Mouse (Mus musculus): ENCODE results near the gene Stac2. TPM values are rescaled to one million over a fixed set of nuclear protein-coding genes. Genes with fewer than 3 reads are reported as not detected.
A peak's percentile ranks its signal among the peaks of the same experiment; 100 is the strongest.

Stac2 gene
- total and polyA plus RNA-seq, 3 experiments = 0.07 TPM; not detected in 2

- H3K36me3 ChIP-seq (replicated peaks in 1 of 2; ENCODE audit: control insufficient read depth in 1 of 2, insufficient read depth in 1 of 2, low read length in 1 of 2) = peaks cover 33 to 37% of the 10 kb centered on the region in 2 experiments
- peak within 1 kb of the TSS; percentile 69 for H3K27ac ChIP-seq (ENCODE audit: insufficient read depth, low read depth)
- TF ChIP-seq GABPA (IDR thresholded peaks at IDR 0.05; ENCODE audit: insufficient replicate concordance, low read depth, low read length) = no peak
- TF ChIP-seq ZNF384 (IDR thresholded peaks at IDR 0.05; ENCODE audit: low read depth, low read length) = no peak
- TF ChIP-seq RCOR1 (conservative IDR thresholded peaks at IDR 0.05; ENCODE audit: low read depth, low read length) = peak; percentile 24; the same call in 1 of the 2 replicates
- TF ChIP-seq EP300 (IDR thresholded peaks at IDR 0.05; ENCODE audit: low read length) = no peak
- TF ChIP-seq CHD1 (IDR thresholded peaks at IDR 0.05; ENCODE audit: low read depth, low read length) = peak; percentile 100
- no peak for TF ChIP-seq ZKSCAN1 (IDR thresholded peaks at IDR 0.05; ENCODE audit: borderline replicate concordance, low read depth, low read length)
- TF ChIP-seq ZMIZ1 (IDR thresholded peaks at IDR 0.05; ENCODE audit: low read depth, low read length) = peak; percentile 98
- peak; percentile 97 for TF ChIP-seq TBP (conservative IDR thresholded peaks at IDR 0.05; ENCODE audit: low read depth, low read length)
- no peak; the same call in 1 of the 2 replicates for TF ChIP-seq MEF2A (IDR thresholded peaks at IDR 0.05; ENCODE audit: borderline replicate concordance, low read depth, low read length)
- peak; percentile 97 for TF ChIP-seq POLR2A (IDR thresholded peaks at IDR 0.05; ENCODE audit: low read depth, low read length)
- peak; percentile 99 for TF ChIP-seq USF2 (conservative IDR thresholded peaks at IDR 0.05; ENCODE audit: low read depth, low read length)
- no peak for TF ChIP-seq UBTF (IDR thresholded peaks at IDR 0.05; ENCODE audit: low read depth, low read length)
- peak; percentile 93 for TF ChIP-seq NELFE (IDR thresholded peaks at IDR 0.05; ENCODE audit: low read depth, low read length)
- TF ChIP-seq JUND (conservative IDR thresholded peaks at IDR 0.05; ENCODE audit: low read depth, low read length) = 0 out of 2 replicates have a peak, but pooled peaks have one; percentile 49
- TF ChIP-seq E2F4 (IDR thresholded peaks at IDR 0.05; ENCODE audit: insufficient replicate concordance, low read depth, low read length) = no peak
- TF ChIP-seq NRF1 (IDR thresholded peaks at IDR 0.05; ENCODE audit: low read depth, low read length) = peak; percentile 98
- TF ChIP-seq TCF12 (IDR thresholded peaks at IDR 0.05; ENCODE audit: low read depth, low read length) = peak; percentile 95
- no peak for TF ChIP-seq ZC3H11A (IDR thresholded peaks at IDR 0.05; ENCODE audit: low read depth, low read length)
- TF ChIP-seq SIN3A (IDR thresholded peaks at IDR 0.05; ENCODE audit: low read length) = peak; percentile 57; the same call in 1 of the 2 replicates
- TF ChIP-seq ELF1 (IDR thresholded peaks at IDR 0.05; ENCODE audit: low read depth, low read length) = peak; percentile 98
- peak; percentile 100 for TF ChIP-seq USF1 (IDR thresholded peaks at IDR 0.05; ENCODE audit: low read depth, low read length)
- peak; percentile 83 for TF ChIP-seq HCFC1 (IDR thresholded peaks at IDR 0.05; ENCODE audit: low read depth, low read length)
- TF ChIP-seq ETS1 (conservative IDR thresholded peaks at IDR 0.05; ENCODE audit: low read depth, low read length) = 0 out of 2 replicates have a peak, but pooled peaks have one; percentile 4
- no peak for TF ChIP-seq PAX5 (IDR thresholded peaks at IDR 0.05; ENCODE audit: low read length)
- 0 out of 2 replicates have a peak, but pooled peaks have one; percentile 25 for TF ChIP-seq MAZ (IDR thresholded peaks at IDR 0.05; ENCODE audit: low read depth, low read length)
- peak; percentile 100 for TF ChIP-seq MAX (IDR thresholded peaks at IDR 0.05; ENCODE audit: low read length)
- peak; percentile 80 for TF ChIP-seq BHLHE40 (IDR thresholded peaks at IDR 0.05; ENCODE audit: low read depth, low read length)
- peak; percentile 97 for TF ChIP-seq MYC (IDR thresholded peaks at IDR 0.05; ENCODE audit: low read depth, low read length)
- peak; percentile 61; the same call in 1 of the 2 replicates for TF ChIP-seq IRF4 (IDR thresholded peaks at IDR 0.05; ENCODE audit: low read depth, low read length)
- peak; percentile 91 for TF ChIP-seq MXI1 (IDR thresholded peaks at IDR 0.05; ENCODE audit: low read depth, low read length)
- peak; percentile 93 for TF ChIP-seq POLR2AphosphoS2 (IDR thresholded peaks at IDR 0.05; ENCODE audit: low read depth, low read length)
- TF ChIP-seq SMC3 (IDR thresholded peaks at IDR 0.05; ENCODE audit: low read depth, low read length) = no peak
- TF ChIP-seq CHD2 (IDR thresholded peaks at IDR 0.05; ENCODE audit: low read length) = peak; percentile 93
- TF ChIP-seq KAT2A (IDR thresholded peaks at IDR 0.05; ENCODE audit: insufficient replicate concordance, low read length) = peak; percentile 82
- TF ChIP-seq CTCF (conservative IDR thresholded peaks at IDR 0.05 in 1 of 2, IDR thresholded peaks at IDR 0.05 in 1 of 2; ENCODE audit: low read depth in 2 of 2, low read length in 2 of 2) = no peak
- no peak for TF ChIP-seq MAFK (IDR thresholded peaks at IDR 0.05; ENCODE audit: insufficient replicate concordance, low read length)
- no peak for TF ChIP-seq JUN (IDR thresholded peaks at IDR 0.05; ENCODE audit: insufficient read depth, low read depth, low read length)
- TF ChIP-seq RAD21 (IDR thresholded peaks at IDR 0.05; ENCODE audit: low read depth, low read length) = no peak
- peaks cover 23% of the 10 kb centered on the region for H3K79me2 ChIP-seq (replicated peaks; ENCODE audit: control insufficient read depth, extremely low read depth, insufficient read depth, poor library complexity, severe bottlenecking)
- H3K9me3 ChIP-seq (replicated peaks; ENCODE audit: low read length) = no peaks in the 10 kb centered on the region
- in situ Hi-C loops (cut with MboI; ENCODE audit: low pct_ligation_motif_present, low pct_unique_long_range_greater_than_20kb, low sequenced_read_pairs) (loop anchor here (5.0 kb wide), 2 partner anchors 34 to 56 kb away; no protein-coding TSS in a partner anchor), dilution Hi-C loops (cut with MboI; ENCODE audit: extremely low pct_ligation_motif_present, extremely low pct_unique_long_range_greater_than_20kb, low sequenced_read_pairs) (no loop called here)
- peak; percentile 90 for DNase-seq (ENCODE audit: extremely low read depth)
- peak within 1 kb of the TSS; percentile 64 for H3K4me2 ChIP-seq (ENCODE audit: insufficient read depth, low read depth, poor library complexity, severe bottlenecking)
- peak within 1 kb of the TSS; percentile 92 to 99 (median 98) for H3K4me3 ChIP-seq (replicated peaks in 1 of 3; ENCODE audit: low read depth in 2 of 3, low read length in 2 of 3, poor library complexity in 1 of 3)
- peaks cover 11 to 46% of the 10 kb centered on the region in 2 experiments for H3K4me1 ChIP-seq (ENCODE audit: control insufficient read depth in 1 of 2, insufficient read depth in 2 of 2)
- H3K27me3 ChIP-seq (replicated peaks) = peaks cover 6% of the 10 kb centered on the region
- peak within 1 kb of the TSS; percentile 94 for H3K9ac ChIP-seq (ENCODE audit: insufficient read depth, low read depth)
Measured at GRCm38 (mm10) chr11:98026570-98027296, 26.5 kb downstream of the Stac2 start, which contains the start of gene Rpl19. TSS of gene Rpl19 (plus strand) at chr11:98026710.
